Mouse (Mus musculus): Measurements from ENCODE around the gene Nt5e. TPM values are rescaled to one million over a fixed set of nuclear protein-coding genes. Genes with fewer than 3 reads are reported as not detected.

Nt5e gene
- polyA plus RNA-seq, 1 experiment from 2014 or later: 6.8 TPM

DNA sequence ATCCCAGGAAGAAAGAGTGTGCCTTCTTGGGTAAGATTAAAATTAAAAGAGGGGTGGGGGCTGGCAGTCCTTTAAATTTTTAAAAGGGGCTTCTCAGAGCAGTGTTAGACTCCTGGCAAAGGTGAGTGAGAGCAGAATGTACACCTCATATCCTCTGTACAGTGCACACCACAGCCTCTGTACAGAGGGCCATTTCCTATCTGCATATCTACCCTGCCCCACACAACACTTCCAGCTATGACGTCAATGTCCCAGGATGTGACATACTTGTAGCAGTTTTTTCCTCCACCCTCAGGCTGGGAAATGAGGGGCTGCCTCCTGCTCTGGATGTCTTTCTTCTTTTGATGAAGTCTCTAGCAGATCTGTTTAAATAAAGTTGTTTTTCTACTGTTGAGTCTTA, 17.9 kb upstream of the Nt5e start:
- Histone ChIP-seq H3K27me3 (no peaks in the 10 kb centered on the region), H3K4me2 (no peak overlapping the region), H3K4me3 (replicated peaks) (no peak overlapping the region), H3K27ac (no peak overlapping the region), H3K9ac (replicated peaks) (no peak overlapping the region), H3K9me3 (no peaks in the 10 kb centered on the region), H3K36me3 (no peaks in the 10 kb centered on the region), H3K4me1 (replicated peaks) (no peaks in the 10 kb centered on the region)
- WGBS: 68% methylated on average over 1 of the region's 1 CpGs
- ATAC-seq (ENCODE audit: insufficient number of reproducible peaks, insufficient read depth, low FRiP score, low TSS enrichment, low read depth): no peak

DNA sequence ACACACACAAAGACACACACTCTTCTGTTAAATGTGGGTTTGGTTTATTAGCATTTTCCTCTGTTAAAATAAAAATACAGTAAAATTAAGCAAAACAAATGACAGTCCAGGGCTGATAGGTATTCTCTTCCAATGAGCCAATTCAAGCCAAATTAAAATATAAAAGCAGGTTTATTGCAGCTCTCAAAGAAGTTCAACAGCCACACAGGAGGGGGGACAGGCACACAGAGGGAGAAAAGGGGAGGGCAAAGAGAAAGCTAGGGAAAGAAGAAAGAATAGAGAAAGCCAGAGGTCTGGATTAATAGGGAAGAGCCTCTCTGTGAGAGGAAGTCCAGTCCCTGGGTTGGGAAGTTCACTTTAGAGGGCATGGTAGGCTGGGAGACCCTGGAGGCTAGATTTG, 7.8 kb upstream of the Nt5e start:
- Histone ChIP-seq H3K27me3 (no peaks in the 10 kb centered on the region), H3K9me3 (no peaks in the 10 kb centered on the region), H3K4me1 (replicated peaks) (no peaks in the 10 kb centered on the region), H3K27ac (no peak overlapping the region), H3K9ac (replicated peaks) (no peak overlapping the region), H3K4me3 (replicated peaks) (no peak overlapping the region), H3K36me3 (no peaks in the 10 kb centered on the region), H3K4me2 (no peak overlapping the region)
- no peak for ATAC-seq (ENCODE audit: insufficient number of reproducible peaks, insufficient read depth, low FRiP score, low TSS enrichment, low read depth)

DNA sequence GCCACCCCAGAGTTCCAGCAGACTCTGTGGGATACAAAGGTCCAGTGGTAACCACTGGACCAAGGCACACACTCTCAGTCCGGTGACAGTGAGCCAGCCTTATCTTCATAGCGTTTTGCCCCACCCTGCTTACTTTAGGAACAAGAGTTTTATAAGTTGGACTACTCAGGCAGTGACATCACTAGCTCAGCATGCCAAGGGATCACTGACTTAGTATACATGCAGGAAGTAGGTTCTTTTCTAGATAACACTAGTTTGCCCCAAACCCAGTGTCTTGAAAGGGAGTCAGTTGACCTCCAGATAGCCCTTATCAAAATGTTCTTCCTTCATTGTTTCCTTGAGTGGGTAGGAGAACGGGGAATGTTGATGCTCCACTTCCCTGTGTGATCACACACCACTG, 2.4 kb upstream of the Nt5e start:
- 95% methylated on average over 3 of the region's 3 CpGs for WGBS
- no peak overlapping the region for H3K9ac ChIP-seq (replicated peaks)
- peaks cover 7% of the 10 kb centered on the region; the same call in 1 of the 2 replicates for H3K4me1 ChIP-seq (replicated peaks)
- no peak overlapping the region for H3K4me3 ChIP-seq (replicated peaks)
- no peaks in the 10 kb centered on the region for H3K36me3 ChIP-seq
- no peak overlapping the region for H3K4me2 ChIP-seq
- H3K27ac ChIP-seq: no peak overlapping the region
- no peak for ATAC-seq (ENCODE audit: insufficient number of reproducible peaks, insufficient read depth, low FRiP score, low TSS enrichment, low read depth)
- H3K27me3 ChIP-seq: peaks cover 38% of the 10 kb centered on the region
- no peaks in the 10 kb centered on the region for H3K9me3 ChIP-seq

DNA sequence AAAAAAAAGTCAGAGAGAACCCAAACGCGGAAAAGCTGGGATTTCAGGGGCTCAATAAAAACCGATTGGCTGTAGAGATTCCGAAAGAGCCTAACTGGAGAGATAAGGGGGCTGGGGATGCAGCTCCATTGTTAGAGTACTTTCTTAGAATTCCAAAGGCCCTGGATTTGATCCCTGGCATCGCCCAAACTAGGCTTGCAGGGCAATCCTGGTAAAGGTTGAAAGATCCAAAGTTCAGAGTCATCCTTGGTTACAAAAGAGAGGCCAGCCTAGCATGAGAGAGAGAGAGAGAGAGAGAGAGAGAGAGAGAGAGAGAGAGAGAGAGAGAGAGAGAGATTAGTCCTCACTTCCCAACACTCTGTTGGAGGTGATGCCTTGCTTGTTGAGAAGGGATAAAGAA, 1.7 kb downstream of the Nt5e start:
- peaks cover 47% of the 10 kb centered on the region for H3K27me3 ChIP-seq
- peaks cover 7% of the 10 kb centered on the region; the same call in 1 of the 2 replicates for H3K4me1 ChIP-seq (replicated peaks)
- no peak overlapping the region for H3K4me2 ChIP-seq
- H3K9ac ChIP-seq (replicated peaks): no peak overlapping the region
- 14% methylated on average over 5 of the region's 5 CpGs for WGBS
- H3K27ac ChIP-seq: no peak overlapping the region
- no peaks in the 10 kb centered on the region for H3K36me3 ChIP-seq
- H3K4me3 ChIP-seq (replicated peaks): no peak overlapping the region
- ATAC-seq (ENCODE audit: insufficient number of reproducible peaks, insufficient read depth, low FRiP score, low TSS enrichment, low read depth): no peak
- no peaks in the 10 kb centered on the region for H3K9me3 ChIP-seq

DNA sequence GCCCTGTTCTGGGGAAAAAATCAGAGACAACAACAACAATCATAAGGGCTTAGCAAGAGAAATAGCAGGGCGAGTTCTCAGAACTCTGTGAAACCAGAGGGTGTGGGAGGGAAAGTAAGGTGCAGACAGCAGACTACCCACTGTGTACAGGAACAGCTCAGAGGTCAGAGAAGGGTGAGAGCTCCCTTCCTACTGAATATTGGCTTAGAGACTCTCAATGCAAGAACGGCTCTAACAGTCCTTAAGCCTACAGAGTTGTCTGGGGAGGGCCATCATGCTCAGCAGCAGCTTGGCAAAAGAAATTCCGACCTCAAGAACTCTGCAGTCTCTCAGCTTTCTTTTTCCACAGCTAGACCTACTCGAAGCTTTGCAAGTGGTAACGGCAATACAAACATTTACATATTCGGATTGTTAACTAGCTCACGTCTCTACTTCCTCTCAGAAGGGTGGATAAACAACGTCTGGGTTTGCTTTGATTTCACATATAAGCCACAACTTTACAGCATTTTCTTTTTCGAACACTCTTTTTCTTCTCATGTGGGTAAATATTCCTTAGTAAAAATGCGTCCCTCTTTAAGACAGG, 2.3 kb downstream of the Nt5e start:
- no peak overlapping the region for H3K4me2 ChIP-seq
- peaks cover 47% of the 10 kb centered on the region for H3K27me3 ChIP-seq
- no peak overlapping the region for H3K27ac ChIP-seq
- WGBS: 33% methylated on average over 10 of the region's 10 CpGs
- ATAC-seq (ENCODE audit: insufficient number of reproducible peaks, insufficient read depth, low FRiP score, low TSS enrichment, low read depth): no peak
- H3K4me3 ChIP-seq (replicated peaks): no peak overlapping the region
- peaks cover 7% of the 10 kb centered on the region; the same call in 1 of the 2 replicates for H3K4me1 ChIP-seq (replicated peaks)
- H3K9ac ChIP-seq (replicated peaks): no peak overlapping the region
- no peaks in the 10 kb centered on the region for H3K36me3 ChIP-seq
- no peaks in the 10 kb centered on the region for H3K9me3 ChIP-seq

DNA sequence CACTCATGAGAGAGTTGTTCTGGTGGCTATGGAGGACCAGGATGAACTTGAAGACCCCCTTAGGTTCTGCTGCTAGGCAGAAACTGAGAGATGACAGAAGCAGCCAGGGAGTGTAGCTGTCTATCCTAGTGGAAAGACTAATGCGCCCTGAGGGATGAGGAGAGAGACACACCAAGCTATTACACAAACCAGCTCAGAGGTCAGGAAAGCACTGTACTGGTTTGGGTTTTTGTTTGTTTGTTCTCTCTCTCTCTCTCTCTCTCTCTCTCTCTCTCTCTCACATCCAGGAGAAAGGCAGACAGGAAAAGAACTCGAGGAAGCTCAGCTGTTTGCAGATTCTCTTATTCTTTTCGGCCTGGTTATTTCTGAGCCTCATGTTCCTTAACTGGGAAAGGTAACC, 3.3 kb downstream of the Nt5e start:
- Histone ChIP-seq H3K9ac (replicated peaks) (no peak overlapping the region), H3K4me3 (replicated peaks) (no peak overlapping the region), H3K27me3 (peaks cover 47% of the 10 kb centered on the region), H3K36me3 (no peaks in the 10 kb centered on the region), H3K27ac (no peak overlapping the region), H3K4me2 (no peak overlapping the region), H3K9me3 (no peaks in the 10 kb centered on the region), H3K4me1 (replicated peaks) (peaks cover 7% of the 10 kb centered on the region; the same call in 1 of the 2 replicates)
- 75% methylated on average over 3 of the region's 3 CpGs for WGBS
- ATAC-seq (ENCODE audit: insufficient number of reproducible peaks, insufficient read depth, low FRiP score, low TSS enrichment, low read depth): no peak

DNA sequence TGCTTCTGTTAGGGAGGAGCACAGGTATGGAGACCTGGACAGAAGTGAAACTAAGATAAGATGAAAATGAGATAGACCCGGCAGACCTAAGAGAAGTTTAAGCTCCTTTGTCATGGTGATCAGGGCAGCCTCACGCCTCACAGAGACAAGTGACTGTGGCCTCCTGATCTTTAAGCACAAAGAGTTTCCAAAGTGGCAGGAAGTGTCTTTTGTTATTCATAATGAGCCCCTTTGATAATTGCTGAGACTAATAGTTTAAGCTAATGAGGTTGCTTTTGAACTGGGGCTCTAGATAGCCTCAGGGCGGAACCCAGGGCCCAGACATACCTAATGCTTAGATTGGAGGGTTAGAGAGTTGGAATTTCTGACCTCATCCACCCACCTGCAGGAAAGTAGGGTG, 5.5 kb downstream of the Nt5e start:
- no peaks in the 10 kb centered on the region for H3K36me3 ChIP-seq
- H3K9me3 ChIP-seq: no peaks in the 10 kb centered on the region
- peaks cover 7% of the 10 kb centered on the region; the same call in 1 of the 2 replicates for H3K4me1 ChIP-seq (replicated peaks)
- 39% methylated on average over 3 of the region's 3 CpGs for WGBS
- no peak overlapping the region for H3K4me3 ChIP-seq (replicated peaks)
- H3K27me3 ChIP-seq: peaks cover 35% of the 10 kb centered on the region
- ATAC-seq (ENCODE audit: insufficient number of reproducible peaks, insufficient read depth, low FRiP score, low TSS enrichment, low read depth): no peak
- H3K9ac ChIP-seq (replicated peaks): no peak overlapping the region
- no peak overlapping the region for H3K27ac ChIP-seq
- no peak overlapping the region for H3K4me2 ChIP-seq

DNA sequence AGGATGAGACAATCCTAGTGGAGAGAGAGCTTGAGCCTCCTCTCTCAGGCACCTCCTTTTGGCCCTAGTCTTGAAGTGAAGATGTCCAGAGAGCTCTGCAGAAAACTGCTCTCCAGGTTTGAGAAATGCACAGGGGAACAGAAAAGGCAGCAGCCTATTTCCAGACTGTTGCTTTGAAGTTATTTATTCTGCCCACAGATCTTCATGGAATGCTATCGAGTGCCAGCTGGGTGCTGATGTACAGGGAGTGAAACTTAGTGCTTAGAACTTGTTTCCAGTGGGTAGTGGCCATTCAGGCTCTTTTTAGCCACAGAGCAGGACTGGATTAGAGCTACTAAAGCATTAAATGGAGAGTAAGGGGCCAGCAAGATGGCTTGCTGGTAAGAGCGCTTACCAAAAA, 8.8 kb downstream of the Nt5e start:
- ATAC-seq (ENCODE audit: insufficient number of reproducible peaks, insufficient read depth, low FRiP score, low TSS enrichment, low read depth): no peak
- Histone ChIP-seq H3K9me3 (no peaks in the 10 kb centered on the region), H3K4me2 (no peak overlapping the region), H3K36me3 (no peaks in the 10 kb centered on the region), H3K27ac (no peak overlapping the region), H3K4me1 (replicated peaks) (no peaks in the 10 kb centered on the region), H3K9ac (replicated peaks) (no peak overlapping the region), H3K4me3 (replicated peaks) (no peak overlapping the region), H3K27me3 (0 out of 2 replicates have a peak, but pooled peaks cover 4% of the 10 kb centered on the region)
- WGBS: 87% methylated on average over 2 of the region's 2 CpGs

DNA sequence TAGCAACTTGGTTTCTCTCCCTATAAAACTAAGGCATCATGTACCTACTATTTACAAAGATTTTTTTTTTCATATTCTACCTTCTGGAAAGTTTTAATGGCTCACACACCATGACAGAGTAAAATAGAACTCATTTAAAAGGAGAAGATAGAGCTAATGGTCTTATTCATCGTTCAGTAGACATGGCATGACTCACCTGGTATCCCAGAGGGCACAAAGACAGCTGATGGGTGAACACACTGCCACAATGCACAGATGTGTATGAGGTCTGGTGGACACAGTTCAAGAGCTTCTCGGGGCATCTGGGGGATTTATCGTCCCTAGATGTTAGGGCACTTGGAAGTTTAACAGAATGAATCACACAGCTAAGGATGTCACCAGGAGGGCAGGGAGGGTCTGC, 13.8 kb downstream of the Nt5e start:
- Histone ChIP-seq H3K4me2 (no peak overlapping the region), H3K27me3 (0 out of 2 replicates have a peak, but pooled peaks cover under 1% of the 10 kb centered on the region), H3K9ac (replicated peaks) (no peak overlapping the region), H3K9me3 (no peaks in the 10 kb centered on the region), H3K4me1 (replicated peaks) (no peaks in the 10 kb centered on the region), H3K27ac (no peak overlapping the region), H3K4me3 (replicated peaks) (no peak overlapping the region), H3K36me3 (no peaks in the 10 kb centered on the region)
- ATAC-seq (ENCODE audit: insufficient number of reproducible peaks, insufficient read depth, low FRiP score, low TSS enrichment, low read depth): no peak
- 92% methylated on average over 3 of the region's 3 CpGs for WGBS

DNA sequence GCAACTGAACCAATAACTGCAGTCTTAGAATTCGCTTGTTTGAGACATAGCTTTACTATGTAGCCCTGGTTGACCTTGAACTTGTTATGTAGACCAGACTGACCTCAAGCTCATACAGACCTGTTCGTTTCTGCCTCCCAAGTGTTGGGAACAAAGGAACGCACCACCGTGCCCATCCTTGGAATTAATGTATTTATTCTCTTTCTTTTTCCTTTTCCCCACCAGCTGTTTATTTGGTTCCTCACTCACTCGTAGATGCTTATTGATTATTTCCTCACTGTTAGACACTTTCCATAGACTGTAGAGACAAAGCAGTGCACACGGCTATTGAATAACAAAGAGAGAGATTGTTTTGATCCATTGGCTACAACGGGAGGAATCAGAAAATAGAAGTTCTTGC, 15.2 kb downstream of the Nt5e start:
- Histone ChIP-seq H3K27ac (no peak overlapping the region), H3K4me1 (replicated peaks) (no peaks in the 10 kb centered on the region), H3K4me3 (replicated peaks) (no peak overlapping the region), H3K36me3 (no peaks in the 10 kb centered on the region), H3K9me3 (no peaks in the 10 kb centered on the region), H3K4me2 (no peak overlapping the region), H3K27me3 (no peaks in the 10 kb centered on the region), H3K9ac (replicated peaks) (no peak overlapping the region)
- ATAC-seq (ENCODE audit: insufficient number of reproducible peaks, insufficient read depth, low FRiP score, low TSS enrichment, low read depth): no peak
- 90% methylated on average over 7 of the region's 7 CpGs for WGBS

DNA sequence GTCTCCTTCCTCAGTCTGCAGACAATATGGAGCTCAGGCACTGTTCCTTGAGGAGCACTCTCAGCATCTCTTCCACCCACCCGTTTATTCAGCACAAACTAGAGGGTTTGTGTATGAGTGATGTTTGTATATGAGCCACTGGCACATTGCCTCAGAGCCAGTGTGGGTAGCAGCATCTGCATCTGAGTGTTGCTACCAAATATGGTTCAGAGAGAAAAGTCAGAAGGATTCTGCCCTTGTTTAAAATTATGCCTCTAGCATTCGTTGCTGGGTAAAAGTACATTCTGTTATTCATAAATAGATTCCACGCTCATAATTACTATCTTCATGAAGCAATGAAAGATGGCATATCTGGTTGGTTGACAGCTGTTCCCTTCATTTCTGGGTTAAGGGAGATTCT, 15.7 kb downstream of the Nt5e start:
- WGBS: 88% methylated on average over 3 of the region's 3 CpGs
- Histone ChIP-seq H3K9ac (replicated peaks) (no peak overlapping the region), H3K27me3 (no peaks in the 10 kb centered on the region), H3K27ac (no peak overlapping the region), H3K4me2 (no peak overlapping the region), H3K4me1 (replicated peaks) (no peaks in the 10 kb centered on the region), H3K9me3 (no peaks in the 10 kb centered on the region), H3K4me3 (replicated peaks) (no peak overlapping the region), H3K36me3 (no peaks in the 10 kb centered on the region)
- no peak for ATAC-seq (ENCODE audit: insufficient number of reproducible peaks, insufficient read depth, low FRiP score, low TSS enrichment, low read depth)

DNA sequence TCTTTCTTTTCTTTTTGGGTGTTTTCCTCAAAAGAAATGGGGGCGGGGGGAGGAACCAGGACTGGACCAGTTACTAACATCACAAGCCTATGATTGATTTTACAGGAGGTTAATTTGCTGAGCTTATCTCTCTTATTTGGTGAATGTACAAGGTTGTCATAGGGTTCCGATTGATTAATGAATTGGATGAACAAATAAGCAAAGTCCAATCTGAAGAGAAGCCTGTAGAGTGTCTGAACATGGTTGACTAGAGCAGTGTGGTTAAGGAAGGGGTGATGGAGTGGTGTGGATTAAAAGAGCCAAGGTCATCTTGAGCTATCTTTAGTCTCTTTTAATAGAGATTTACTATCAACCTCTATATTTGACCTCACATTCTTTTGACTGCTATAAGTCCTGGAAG, 17.4 kb downstream of the Nt5e start:
- Histone ChIP-seq H3K9ac (replicated peaks) (no peak overlapping the region), H3K27ac (no peak overlapping the region), H3K36me3 (no peaks in the 10 kb centered on the region), H3K4me2 (no peak overlapping the region), H3K4me1 (replicated peaks) (no peaks in the 10 kb centered on the region), H3K9me3 (no peaks in the 10 kb centered on the region), H3K4me3 (replicated peaks) (no peak overlapping the region), H3K27me3 (no peaks in the 10 kb centered on the region)
- ATAC-seq (ENCODE audit: insufficient number of reproducible peaks, insufficient read depth, low FRiP score, low TSS enrichment, low read depth): no peak
- WGBS: 88% methylated on average over 2 of the region's 2 CpGs
